Mouse (Mus musculus) liver, adult 2 months (tissue): Measurements from ENCODE around the gene Tmsb15l.

Experiments used
- CTCF ChIP-seq: fragments of 200-500 bp; IDR thresholded peaks from 2 replicates; pipeline ENCODE4 v1.5.1; 2011; ENCODE audit warnings: low read depth, low read length, control low read depth
- POLR2A ChIP-seq: fragments of 200-500 bp; IDR thresholded peaks from 2 replicates; pipeline ENCODE4 v1.6.1; 2011; ENCODE audit warnings: low read length, control low read depth; ENCODE audit not compliant: insufficient read depth; ENCODE audit errors: extremely low read depth

- peak; percentile 40; the same call in 1 of the 2 replicates for TF ChIP-seq CTCF
- TF ChIP-seq POLR2A: no peak
Observed at GRCm38 (mm10) chrX:136978616-136979015, 1.9 kb upstream of the Tmsb15l start.
